Comparison of ENCODE assay signal across 8 mouse cellular contexts in genomic region chr1:159233426-159233825, GRCm38 (mm10). TPM values are rescaled to one million over a fixed set of nuclear protein-coding genes. Genes with fewer than 3 reads are reported as not detected.
DNase-seq lines count a peak whose midpoint lies in the region; ATAC-seq and TF ChIP-seq lines count a peak whose summit lies in the region.

No protein-coding gene starts in this region.

- peaks cover 5 to 33% of the 10 kb centered on the region in 2 experiments for H3K4me1 ChIP-seq in heart, embryonic 14.5 days (ENCODE audit: control insufficient read depth in 2 of 2, insufficient read depth in 2 of 2, low read length in 2 of 2)
- peaks cover 2% of the 10 kb centered on the region for H3K4me1 ChIP-seq in cortical plate, adult 2 months (ENCODE audit: control insufficient read depth, insufficient read depth, low read length)
- H3K4me1 ChIP-seq in intestine, embryonic 16.5 days (ENCODE audit: control insufficient read depth, insufficient read depth, low read length): peaks cover 7% of the 10 kb centered on the region; the same call in 1 of the 2 replicates
- H3K4me1 ChIP-seq in midbrain, embryonic 16.5 days (ENCODE audit: control insufficient read depth, insufficient read depth, low read length): peaks cover 42% of the 10 kb centered on the region

- no peak for ATAC-seq in heart, embryonic 14.5 days (ENCODE audit: insufficient number of reproducible peaks, insufficient read depth, low FRiP score, low read depth)
- no peak for ATAC-seq in intestine, embryonic 16.5 days
- no peak for ATAC-seq in midbrain, embryonic 16.5 days

- no peaks in the 10 kb centered on the region for H3K9me3 ChIP-seq in heart, embryonic 14.5 days (ENCODE audit: control insufficient read depth, low read length)
- no peaks in the 10 kb centered on the region for H3K9me3 ChIP-seq in intestine, embryonic 16.5 days (ENCODE audit: control insufficient read depth, low read length)
- no peaks in the 10 kb centered on the region for H3K9me3 ChIP-seq in midbrain, embryonic 16.5 days (replicated peaks; ENCODE audit: control insufficient read depth, low read length, poor library complexity, severe bottlenecking)

- peak overlapping the region; percentile 76; a peak in 3 of 4 replicates for H3K4me3 ChIP-seq in heart, embryonic 14.5 days (ENCODE audit: control insufficient read depth in 1 of 2, insufficient read depth in 1 of 2, low read depth in 1 of 2, low read length in 2 of 2)
- peak overlapping the region; percentile 89 for H3K4me3 ChIP-seq in cortical plate, adult 2 months (ENCODE audit: insufficient read depth, low read length)
- H3K4me3 ChIP-seq in intestine, embryonic 16.5 days (ENCODE audit: low read length): peak overlapping the region; percentile 70
- H3K4me3 ChIP-seq in midbrain, embryonic 16.5 days (ENCODE audit: low read depth, low read length): peak overlapping the region; percentile 52

- H3K4me2 ChIP-seq in heart, embryonic 14.5 days (ENCODE audit: low read length): peak overlapping the region; percentile 82
- H3K4me2 ChIP-seq in intestine, embryonic 16.5 days (ENCODE audit: low read depth, low read length): peak overlapping the region; percentile 67
- H3K4me2 ChIP-seq in midbrain, embryonic 16.5 days (ENCODE audit: low read length): peak overlapping the region; percentile 73

- H3K27me3 ChIP-seq in heart, embryonic 14.5 days (ENCODE audit: control insufficient read depth, insufficient read depth, low read length): no peaks in the 10 kb centered on the region
- H3K27me3 ChIP-seq in intestine, embryonic 16.5 days (replicated peaks; ENCODE audit: control insufficient read depth, insufficient read depth, low read length): no peaks in the 10 kb centered on the region
- H3K27me3 ChIP-seq in midbrain, embryonic 16.5 days (ENCODE audit: control insufficient read depth, insufficient read depth, low read depth, low read length): no peaks in the 10 kb centered on the region

- 0 out of 2 replicates have a peak, but pooled peaks cover 3% of the 10 kb centered on the region for H3K36me3 ChIP-seq in heart, embryonic 14.5 days (ENCODE audit: control insufficient read depth, insufficient read depth, low read length)
- no peaks in the 10 kb centered on the region for H3K36me3 ChIP-seq in intestine, embryonic 16.5 days (ENCODE audit: control insufficient read depth, insufficient read depth, low read length)
- no peaks in the 10 kb centered on the region for H3K36me3 ChIP-seq in midbrain, embryonic 16.5 days (ENCODE audit: control insufficient read depth, insufficient read depth, low read length)

- peak overlapping the region; percentile 89 for H3K9ac ChIP-seq in heart, embryonic 14.5 days (ENCODE audit: low read length)
- H3K9ac ChIP-seq in intestine, embryonic 16.5 days (ENCODE audit: low read depth, low read length): peak overlapping the region; percentile 81; the same call in 1 of the 2 replicates
- peak overlapping the region; percentile 60 for H3K9ac ChIP-seq in midbrain, embryonic 16.5 days (ENCODE audit: low read depth, low read length)

- intact Hi-C loops in heart, postnatal 25 days (cut with DNase I): no loop called here

- WGBS in heart, embryonic 14.5 days: 25% methylated on average over 5 of the region's 5 CpGs
- WGBS in intestine, embryonic 16.5 days: 16% methylated on average over 5 of the region's 5 CpGs
- WGBS in midbrain, embryonic 16.5 days: 42% methylated on average over 5 of the region's 5 CpGs

- no peak for TF ChIP-seq CTCF in cortical plate, adult 2 months (IDR thresholded peaks at IDR 0.05; ENCODE audit: extremely low read depth, insufficient read depth, low read length)

- TF ChIP-seq POLR2A in cortical plate, adult 2 months (IDR thresholded peaks at IDR 0.05; ENCODE audit: extremely low read depth, insufficient read depth, low read length): no peak

- DNase-seq in heart, postnatal 25 days (ENCODE audit: low spot score): no peak
- DNase-seq in ovary, postnatal 36 days (ENCODE audit: low spot score): no peak
- no peak for DNase-seq in retina, postnatal 1 day
- DNase-seq in cerebellum, adult 18-20 months: no peak

- H3K27ac ChIP-seq in heart, embryonic 14.5 days (replicated peaks in 1 of 2; ENCODE audit: control insufficient read depth in 1 of 2, insufficient read depth in 1 of 2, low read depth in 2 of 2, low read length in 2 of 2): no peak overlapping the region; a peak in 1 of 4 replicates
- no peak overlapping the region for H3K27ac ChIP-seq in cortical plate, adult 2 months (ENCODE audit: insufficient read depth, low read length)
- no peak overlapping the region for H3K27ac ChIP-seq in intestine, embryonic 16.5 days (ENCODE audit: low read length)
- no peak overlapping the region for H3K27ac ChIP-seq in midbrain, embryonic 16.5 days (ENCODE audit: low read length)

RNA-seq across cellular contexts. Expression of gene Cop1, which starts 1.3 kb away (rescaled TPM):
- polyA plus RNA-seq in heart, embryonic 14.5 days (2014; fragmentation: Nextera tagmentation; extraction: Ambion mirVana): 95.5 and 107 TPM in 2 replicates
- total RNA-seq in heart, postnatal 25 days (2021): 100 to 1,000 TPM; 138 to 148 TPM
- 94.7 and 95.1 TPM in 2 replicates for polyA plus RNA-seq in cortical plate, adult 2 months (2012; rRNA removed)
- polyA plus RNA-seq in intestine, embryonic 16.5 days (2015; fragmentation: Nextera tagmentation; extraction: Ambion mirVana): 10.1 and 10.4 TPM in 2 replicates
- polyA plus RNA-seq in midbrain, embryonic 16.5 days (2015; fragmentation: Nextera tagmentation; extraction: Ambion mirVana): 14.0 and 17.9 TPM in 2 replicates
